Mouse (Mus musculus) spleen, postnatal 4 days (tissue): ENCODE data around the gene Metap2.
A peak's percentile ranks its signal among the peaks of the same experiment; 100 is the strongest.

Experiments used
- DNase-seq, 2 experiments: peaks; one replicate each; pipeline ENCODE4 v3.0.0; 2022; ENCODE audit warnings: low spot score in 2 of 2

The Metap2 gene

GRCm38 (mm10) chr10:93911326-93911725 lies 14.4 kb upstream of the Metap2 start:
- DNase-seq: no peak

- no peak for DNase-seq
Measured at GRCm38 (mm10) chr10:93909811-93910446, 13.0 kb upstream of the Metap2 start.

DNA sequence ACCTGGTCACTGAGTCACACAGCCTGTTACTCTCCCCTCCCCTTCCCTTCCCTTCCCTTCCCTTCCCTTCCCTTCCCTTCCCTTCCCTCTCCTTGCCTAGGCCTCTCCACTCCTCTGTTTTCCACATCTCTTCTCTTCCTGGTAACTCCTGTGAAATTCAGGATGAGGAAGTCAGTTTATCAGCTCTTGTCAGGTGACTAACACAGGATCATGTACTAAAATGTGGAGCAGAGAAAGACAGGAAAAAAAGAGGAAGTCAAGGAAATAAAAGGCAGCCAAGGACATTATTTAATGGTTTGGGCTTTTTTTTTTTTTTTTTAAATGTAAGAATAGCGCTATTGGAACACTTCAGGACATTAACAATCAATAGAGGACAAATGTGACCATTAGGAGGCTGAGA lies 12.1 kb upstream of the Metap2 start:
- DNase-seq: no peak

DNA sequence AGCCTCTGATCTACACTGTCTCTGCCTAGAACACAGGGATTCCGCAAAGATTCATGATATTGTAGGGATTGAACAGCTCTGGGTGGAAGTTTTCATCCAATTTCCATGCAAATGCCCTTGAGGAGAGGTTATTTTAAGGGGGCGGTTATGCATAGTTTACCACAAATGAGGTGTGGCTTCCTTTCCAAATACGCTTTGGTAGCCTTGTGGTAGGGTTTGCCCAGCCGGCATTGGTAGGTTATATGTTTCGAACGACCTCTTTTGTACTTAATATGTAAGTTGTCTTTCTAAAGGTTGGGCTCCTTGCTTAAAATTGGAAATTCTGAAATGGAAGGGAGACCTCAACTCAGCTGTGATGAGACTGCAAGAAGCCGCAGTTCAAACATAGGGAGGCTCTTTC lies 11.6 kb upstream of the Metap2 start:
- no peak for DNase-seq

DNA sequence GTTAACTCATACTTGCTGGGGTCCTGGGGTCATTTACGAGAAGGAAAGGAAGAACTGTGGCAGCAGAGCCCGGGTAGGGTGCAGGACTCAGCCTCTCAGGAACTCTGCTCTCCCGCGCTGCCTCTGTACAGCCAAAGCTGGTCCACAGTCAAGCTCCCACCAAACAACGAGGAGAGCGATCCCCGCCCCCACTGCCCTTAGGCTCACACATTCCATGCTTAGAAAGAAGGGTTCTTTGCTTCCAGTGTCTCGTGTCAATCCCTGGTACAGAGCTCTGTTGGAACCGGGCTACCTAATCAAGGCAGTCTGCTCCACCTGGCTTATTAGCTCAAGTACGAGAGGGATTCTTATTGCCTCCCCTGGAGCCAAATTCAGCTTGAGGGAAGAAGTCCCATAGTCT lies 10.5 kb upstream of the Metap2 start:
- DNase-seq: no peak

GRCm38 (mm10) chr10:93899907-93900306 lies 3.0 kb upstream of the Metap2 start:
- DNase-seq: no peak

DNA sequence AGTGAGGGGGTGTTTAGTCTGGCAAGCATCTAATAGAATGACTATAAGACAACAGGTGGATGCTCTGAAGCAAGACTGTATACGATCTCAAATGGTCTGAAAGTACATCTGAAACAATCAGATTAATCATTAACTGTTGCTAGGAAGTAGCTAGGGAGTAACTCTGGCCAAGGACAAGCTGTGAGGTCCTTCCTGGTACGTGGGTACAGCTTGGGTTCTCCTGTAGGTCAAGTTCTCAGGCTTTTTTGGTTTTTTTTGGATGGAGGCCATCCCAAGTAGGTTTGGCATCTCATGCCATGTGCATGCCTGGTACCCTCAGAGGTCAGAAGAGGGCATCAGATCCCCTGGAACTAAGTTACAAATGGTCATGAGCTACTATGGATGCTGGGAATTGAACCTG lies 2.4 kb upstream of the Metap2 start:
- no peak for DNase-seq

GRCm38 (mm10) chr10:93892551-93892950 lies 4.3 kb downstream of the Metap2 start:
- DNase-seq: no peak

- DNase-seq: peak; percentile 61 to 70
Measured at GRCm38 (mm10) chr10:93891031-93891430, 5.9 kb downstream of the Metap2 start.

DNA sequence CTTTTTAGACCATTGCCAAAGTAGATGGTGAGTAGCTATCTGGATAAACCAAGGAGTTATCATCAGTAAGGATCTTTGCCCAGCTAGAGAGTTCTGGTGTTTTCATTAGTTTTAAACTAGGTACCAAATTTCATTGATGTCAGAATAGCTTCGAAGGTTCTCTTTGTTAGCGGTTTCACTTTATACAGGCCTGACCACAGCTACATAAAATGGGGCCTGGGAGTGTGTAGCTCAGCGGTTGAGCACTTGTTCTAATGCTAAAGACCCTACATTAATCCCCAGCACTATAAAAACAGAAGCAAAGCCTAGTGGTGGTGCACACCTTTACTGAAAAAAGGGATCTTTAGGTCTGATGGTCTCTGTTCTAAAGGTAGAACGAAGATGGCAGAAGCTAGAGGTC lies 6.3 kb downstream of the Metap2 start:
- no peak for DNase-seq

- peak in 1 of 2 experiments; percentile 28 for DNase-seq
Measured at GRCm38 (mm10) chr10:93889976-93890375, 6.9 kb downstream of the Metap2 start.

GRCm38 (mm10) chr10:93889579-93889950 lies 7.3 kb downstream of the Metap2 start:
- peak; percentile 87 to 92 for DNase-seq

GRCm38 (mm10) chr10:93888935-93889578 lies 7.8 kb downstream of the Metap2 start:
- DNase-seq: peak; percentile 44 to 80

GRCm38 (mm10) chr10:93888590-93888934 lies 8.3 kb downstream of the Metap2 start:
- no peak for DNase-seq

DNA sequence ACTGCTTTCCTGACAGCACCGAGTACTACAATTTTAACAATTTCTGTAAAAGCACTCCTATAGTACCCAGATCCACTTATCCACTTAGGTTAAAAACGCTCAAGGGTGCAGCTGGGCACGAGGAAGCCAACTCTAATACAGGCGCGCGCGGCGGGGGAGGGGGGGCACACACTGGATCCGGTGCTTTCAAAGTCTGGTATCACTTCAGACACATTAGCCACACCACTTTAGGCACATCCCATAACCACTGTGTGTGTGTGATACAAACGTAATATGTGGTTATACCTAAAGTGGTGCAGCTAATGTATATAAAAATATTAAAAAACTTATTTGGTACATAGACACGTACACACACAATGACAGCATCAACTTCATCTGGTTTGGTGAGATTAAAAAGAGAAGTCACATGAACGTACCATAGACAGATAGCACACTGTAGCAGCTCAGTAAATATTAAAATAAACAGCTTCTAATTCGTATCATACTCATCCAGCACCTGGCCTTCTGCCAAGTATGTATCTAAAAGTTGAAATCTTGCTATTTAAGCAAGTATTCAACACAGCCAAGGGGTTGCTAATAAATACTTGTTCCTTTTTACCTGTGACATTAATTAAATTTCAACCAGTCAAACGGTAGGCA lies 10.9 kb downstream of the Metap2 start:
- DNase-seq: peak; percentile 78 to 82

DNA sequence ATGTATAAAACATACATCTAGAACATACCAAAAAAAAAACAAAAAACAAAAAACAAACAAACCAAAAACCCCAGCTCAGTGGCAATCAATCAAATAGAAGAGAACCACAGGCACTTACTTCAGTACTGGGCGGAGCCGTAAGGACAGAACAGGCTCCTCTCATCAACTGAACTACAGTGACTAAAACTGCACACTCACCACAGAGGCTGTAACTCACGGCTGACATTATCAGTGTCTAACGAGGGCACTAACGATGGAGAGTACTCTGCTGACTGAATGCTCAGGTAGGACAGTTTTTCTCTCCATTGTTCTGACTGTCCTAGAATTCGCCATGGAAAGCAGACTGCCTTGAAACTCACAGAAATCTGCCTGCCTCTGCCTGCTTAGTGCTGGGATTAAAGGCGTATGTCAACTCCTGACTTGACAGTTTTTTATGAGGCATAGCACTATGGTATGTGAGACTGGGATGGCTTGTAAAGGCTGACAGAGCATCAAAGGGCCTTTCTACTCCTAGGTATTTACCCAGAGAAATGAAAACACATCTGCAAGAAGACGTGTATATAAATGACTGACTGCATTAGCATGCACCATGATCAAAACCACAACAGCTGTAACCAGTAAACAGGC lies 14.0 kb downstream of the Metap2 start:
- DNase-seq: peak in 1 of 2 experiments; percentile 44

DNA sequence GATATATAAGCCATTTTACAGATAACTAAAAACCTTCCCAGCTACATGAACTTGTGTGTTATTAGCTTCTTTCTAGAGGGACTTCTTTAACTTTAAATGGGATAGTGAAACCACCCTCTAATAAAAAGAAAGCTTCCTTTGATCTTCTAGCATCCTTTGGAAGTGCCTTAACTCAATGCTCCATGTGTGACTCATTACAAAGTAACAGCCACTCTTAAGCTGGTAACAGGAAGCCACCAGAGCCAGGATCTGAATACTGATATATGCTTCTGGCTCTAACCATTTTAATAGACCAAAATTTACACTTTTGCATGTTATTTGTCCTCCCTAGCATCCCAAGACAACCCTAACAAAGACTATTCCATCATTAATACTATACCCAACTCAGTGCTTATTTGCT lies 15.0 kb downstream of the Metap2 start:
- no peak for DNase-seq

DNA sequence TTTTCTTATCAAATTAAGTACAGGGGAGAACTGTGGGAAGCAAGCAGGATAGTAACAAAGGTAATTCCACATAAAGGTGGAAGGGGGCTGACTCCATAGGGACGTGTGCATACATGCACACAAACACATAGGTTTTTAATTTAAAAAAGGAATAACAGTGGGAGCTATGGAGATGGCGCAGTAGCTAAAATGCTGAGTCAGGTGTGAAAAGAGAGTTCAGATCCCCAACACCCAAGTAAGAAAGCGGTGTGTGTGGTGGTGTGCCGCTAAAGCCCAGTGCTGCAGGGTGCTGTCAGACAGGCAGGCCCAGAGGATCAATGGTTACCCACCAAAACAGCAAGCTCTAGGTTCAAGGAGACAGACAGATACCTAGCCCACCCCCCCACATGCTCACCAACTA lies 18.2 kb downstream of the Metap2 start:
- DNase-seq: no peak

GRCm38 (mm10) chr10:93876772-93877171 lies 20.1 kb downstream of the Metap2 start:
- DNase-seq: no peak

GRCm38 (mm10) chr10:93868886-93869285 lies 28.0 kb downstream of the Metap2 start:
- no peak for DNase-seq

GRCm38 (mm10) chr10:93868401-93868800 lies 28.5 kb downstream of the Metap2 start:
- DNase-seq: no peak

DNA sequence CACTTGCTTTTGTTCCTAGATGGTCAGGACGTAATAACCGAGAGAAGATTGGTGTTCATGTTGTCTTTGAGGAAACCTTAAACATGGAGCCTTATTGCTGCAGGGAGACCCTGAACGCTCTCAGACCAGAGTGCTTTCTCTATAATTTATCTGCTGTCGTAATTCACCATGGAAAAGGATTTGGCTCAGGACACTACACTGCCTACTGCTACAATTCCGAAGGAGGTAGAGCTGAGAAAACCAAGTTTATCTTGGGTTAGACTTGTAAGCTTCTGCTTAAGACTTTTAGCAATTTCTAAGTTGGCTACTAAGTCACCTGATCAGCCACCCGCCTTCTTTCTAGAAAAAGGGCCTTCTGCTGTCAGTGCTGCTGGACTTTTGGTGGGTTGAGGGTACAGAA lies 40.8 kb downstream of the Metap2 start:
- DNase-seq: no peak

DNA sequence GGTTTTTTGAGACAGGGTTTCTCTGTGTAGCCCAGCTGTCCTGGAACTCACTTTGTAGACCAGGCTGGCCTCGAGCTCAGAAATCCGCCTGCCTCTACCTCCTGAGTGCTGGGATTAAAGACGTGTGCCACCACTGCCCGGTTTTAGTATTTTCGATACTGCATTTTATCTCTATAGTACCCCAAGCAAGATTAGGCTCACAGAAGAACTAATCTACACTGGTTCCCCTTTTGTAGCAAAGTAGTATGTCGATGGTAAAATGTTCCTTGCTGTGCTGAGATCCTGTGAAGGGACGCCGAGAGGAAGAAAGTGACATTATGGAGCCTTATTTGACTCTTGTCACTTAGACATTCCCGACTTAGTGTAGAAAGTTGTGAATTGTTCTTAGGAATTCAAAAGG lies 41.8 kb downstream of the Metap2 start:
- no peak for DNase-seq
